Mouse (Mus musculus): Measurements from ENCODE around the gene 4930522L14Rik. TPM values are rescaled to one million over a fixed set of nuclear protein-coding genes. Genes with fewer than 3 reads are reported as not detected.

Gene 4930522L14Rik
- polyA plus RNA-seq (2012; rRNA removed; ENCODE audit: low replicate concordance) = 1.2 and 1.3 TPM in 2 replicates

GRCm38 (mm10) chr5:109751391-109752071, at the start of gene 4930522L14Rik:
TSS of gene 4930522L14Rik (minus strand) at chr5:109751886.

DNA sequence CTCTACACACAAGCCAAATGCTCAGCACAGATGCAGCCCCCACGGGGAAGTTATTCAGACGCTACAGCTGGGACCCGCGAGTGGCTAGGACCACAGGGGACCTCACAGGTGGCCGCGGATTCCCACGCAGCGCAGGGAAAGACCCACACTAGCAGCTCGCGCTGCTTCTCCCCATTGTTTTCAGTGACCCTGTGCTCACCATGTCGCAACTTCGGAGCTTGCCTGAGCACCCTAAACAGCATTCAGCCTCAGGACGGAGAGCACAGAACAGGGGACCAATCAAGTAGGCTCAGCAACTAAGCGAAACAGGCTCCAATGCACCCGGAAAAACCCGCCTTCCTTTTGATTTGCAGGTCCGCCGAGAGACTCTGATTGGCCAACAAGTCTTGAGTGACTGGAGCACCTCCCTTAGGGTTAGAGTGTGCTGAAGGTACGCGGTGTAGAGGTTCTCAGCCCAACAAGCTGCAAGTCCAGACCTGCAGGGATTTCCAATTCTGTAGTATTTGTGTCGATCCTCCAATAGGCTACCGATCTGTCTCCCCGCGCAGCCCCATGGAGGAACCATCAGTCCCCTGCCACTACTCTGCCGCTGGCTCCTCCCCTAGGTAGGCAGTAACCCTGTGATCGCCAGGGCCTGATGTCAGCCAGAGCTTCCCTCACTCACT, 61.0 kb downstream of the 4930522L14Rik start, which contains the start of gene 5430403G16Rik:
5430403G16Rik (minus strand) TSS at position 505 of the 665 bp plus-strand sequence.

Other genes with a start within 250 kb of the 4930522L14Rik start
- gene Crlf2, start 192.9 kb downstream of the 4930522L14Rik start, polyA plus RNA-seq (2012; rRNA removed; ENCODE audit: low replicate concordance) = 23.4 and 32.4 TPM in 2 replicates
- 0.13 and 0.30 TPM in 2 replicates for gene 5430403G16Rik, start 60.8 kb downstream of the 4930522L14Rik start, polyA plus RNA-seq (2012; rRNA removed; ENCODE audit: low replicate concordance)
- 2.0 and 3.8 TPM in 2 replicates for gene Gm15446, start 171.5 kb upstream of the 4930522L14Rik start, polyA plus RNA-seq (2012; rRNA removed; ENCODE audit: low replicate concordance)
- 4.8 and 9.3 TPM in 2 replicates for gene Zfp932, start 244.6 kb upstream of the 4930522L14Rik start, polyA plus RNA-seq (2012; rRNA removed; ENCODE audit: low replicate concordance)